Mouse (Mus musculus) kidney, adult 2 months (tissue): Measurements from ENCODE around the gene Adamts2.

Source experiments
- CTCF ChIP-seq: fragments of 200-500 bp; conservative IDR thresholded peaks from 2 replicates; pipeline ENCODE4 v1.5.1; 2011; ENCODE audit warnings: low read depth, mild to moderate bottlenecking, control low read depth, low read length, moderate library complexity, mixed read lengths; ENCODE audit not compliant: insufficient read depth, insufficient read length
- POLR2A ChIP-seq: fragments of 200-500 bp; IDR thresholded peaks from one replicate; pipeline ENCODE4 v1.6.1; 2011; ENCODE audit warnings: low read depth, low read length, control low read depth

DNA sequence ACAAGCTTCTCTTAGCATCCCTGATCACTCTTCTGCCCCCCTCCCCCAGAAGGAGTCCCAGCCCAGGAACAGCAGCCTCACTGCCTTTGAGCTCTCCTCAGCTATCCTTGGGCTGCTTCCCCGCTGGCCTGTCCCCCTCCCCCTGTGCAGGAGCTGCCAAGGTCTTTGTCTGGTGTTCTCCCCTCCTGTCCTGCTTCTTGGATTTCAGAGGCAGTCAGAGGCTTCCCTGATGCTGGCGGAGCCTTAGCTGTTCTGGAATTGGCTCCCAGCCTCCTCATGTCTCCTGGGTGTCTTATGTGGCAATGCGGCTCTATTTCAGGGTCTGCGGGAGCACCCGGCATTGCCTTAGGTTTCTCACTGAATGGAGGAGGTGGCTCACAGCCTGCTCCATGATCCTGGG, 22.8 kb downstream of the Adamts2 start:
- TF ChIP-seq CTCF: no peak
- no peak for TF ChIP-seq POLR2A
